Mouse (Mus musculus): ENCODE measurements around the gene Pnpla1. TPM values are rescaled to one million over a fixed set of nuclear protein-coding genes. Genes with fewer than 3 reads are reported as not detected.

The Pnpla1 gene
- total and polyA plus RNA-seq, 2 experiments from 2014 or later: 0.08 to 0.10 TPM

- WGBS: 89% methylated on average over 6 of the region's 6 CpGs
- DNase-seq (ENCODE audit: low spot score) (no peak), ATAC-seq (no peak)
- Histone ChIP-seq H3K9me3 (ENCODE audit: low read length) (no peaks in the 10 kb centered on the region), H3K4me3 (ENCODE audit: low read length) (no peak overlapping the region), H3K36me3 (ENCODE audit: insufficient read depth, low read length) (no peaks in the 10 kb centered on the region), H3K27me3 (ENCODE audit: insufficient read depth, low read length) (no peaks in the 10 kb centered on the region), H3K4me2 (ENCODE audit: low read depth, low read length) (no peak overlapping the region), H3K9ac (replicated peaks; ENCODE audit: low read length) (no peak overlapping the region), H3K4me1 (ENCODE audit: insufficient read depth, low read length) (no peaks in the 10 kb centered on the region), H3K27ac (no peak overlapping the region)
- TF ChIP-seq CTCF (IDR thresholded peaks at IDR 0.05; ENCODE audit: low read depth): no peak
Observed at GRCm38 (mm10) chr17:28913940-28914339, 55.7 kb downstream of the Pnpla1 start.

- Histone ChIP-seq H3K36me3 (ENCODE audit: insufficient read depth, low read length) (no peaks in the 10 kb centered on the region), H3K9me3 (ENCODE audit: low read length) (no peaks in the 10 kb centered on the region), H3K4me1 (ENCODE audit: insufficient read depth, low read length) (no peaks in the 10 kb centered on the region), H3K27ac (no peak within 1 kb of the TSS), H3K4me2 (ENCODE audit: low read depth, low read length) (no peak within 1 kb of the TSS), H3K4me3 (ENCODE audit: low read length) (no peak within 1 kb of the TSS), H3K27me3 (ENCODE audit: insufficient read depth, low read length) (no peaks in the 10 kb centered on the region), H3K9ac (replicated peaks; ENCODE audit: low read length) (no peak within 1 kb of the TSS)
- DNase-seq (ENCODE audit: low spot score) (no peak), ATAC-seq (no peak)
- TF ChIP-seq CTCF (IDR thresholded peaks at IDR 0.05; ENCODE audit: low read depth): no peak
- WGBS: 60% methylated on average over 12 of the region's 12 CpGs
Observed at GRCm38 (mm10) chr17:28915060-28915628, 56.9 kb downstream of the Pnpla1 start, which contains the start of gene 4930539E08Rik. 4930539E08Rik (minus strand) TSS chr17:28915324.

DNA sequence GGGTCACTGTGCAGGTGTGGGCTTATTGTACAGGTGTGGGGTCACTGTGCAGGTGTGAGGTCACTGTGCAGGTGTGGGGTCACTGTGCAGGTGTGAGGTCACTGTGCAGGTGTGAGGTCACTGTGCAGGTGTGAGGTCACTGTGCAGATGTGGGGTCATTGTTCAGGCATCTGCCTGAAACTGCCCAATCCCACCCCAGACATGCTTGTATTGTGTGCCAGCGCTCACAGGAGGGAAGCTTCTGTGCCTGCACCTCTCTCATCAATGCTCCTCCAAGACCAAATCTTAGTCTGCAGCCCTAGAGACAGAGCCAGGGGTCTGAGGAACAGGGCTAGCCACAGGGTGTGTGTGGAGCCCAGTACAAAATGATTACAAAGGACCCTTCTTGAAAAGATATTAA lies 58.3 kb downstream of the Pnpla1 start:
- Histone ChIP-seq H3K36me3 (ENCODE audit: insufficient read depth, low read length) (no peaks in the 10 kb centered on the region), H3K9ac (replicated peaks; ENCODE audit: low read length) (no peak overlapping the region), H3K4me3 (ENCODE audit: low read length) (no peak overlapping the region), H3K4me1 (ENCODE audit: insufficient read depth, low read length) (no peaks in the 10 kb centered on the region), H3K27me3 (ENCODE audit: insufficient read depth, low read length) (no peaks in the 10 kb centered on the region), H3K4me2 (ENCODE audit: low read depth, low read length) (no peak overlapping the region), H3K27ac (no peak overlapping the region), H3K9me3 (ENCODE audit: low read length) (no peaks in the 10 kb centered on the region)
- ATAC-seq (no peak), DNase-seq (ENCODE audit: low spot score) (no peak)
- no peak for TF ChIP-seq CTCF (IDR thresholded peaks at IDR 0.05; ENCODE audit: low read depth)
- 89% methylated on average over 1 of the region's 1 CpGs for whole genome bisulfite sequencing

GRCm38 (mm10) chr17:28921086-28921485 lies 62.9 kb downstream of the Pnpla1 start:
- WGBS: 71% methylated on average over 8 of the region's 8 CpGs
- no peak for ATAC-seq
- TF ChIP-seq CTCF (IDR thresholded peaks at IDR 0.05; ENCODE audit: low read depth): no peak

GRCm38 (mm10) chr17:28922096-28922495 lies 63.9 kb downstream of the Pnpla1 start:
- Histone ChIP-seq H3K9ac (replicated peaks; ENCODE audit: low read length) (no peak overlapping the region), H3K4me1 (ENCODE audit: insufficient read depth, low read length) (no peaks in the 10 kb centered on the region), H3K27me3 (ENCODE audit: insufficient read depth, low read length) (no peaks in the 10 kb centered on the region), H3K4me2 (ENCODE audit: low read depth, low read length) (no peak overlapping the region), H3K36me3 (ENCODE audit: insufficient read depth, low read length) (no peaks in the 10 kb centered on the region), H3K4me3 (ENCODE audit: low read length) (no peak overlapping the region), H3K27ac (no peak overlapping the region), H3K9me3 (ENCODE audit: low read length) (no peaks in the 10 kb centered on the region)
- no peak for ATAC-seq
- WGBS: 78% methylated on average over 6 of the region's 6 CpGs
- no peak for DNase-seq (ENCODE audit: low spot score)
- TF ChIP-seq CTCF (IDR thresholded peaks at IDR 0.05; ENCODE audit: low read depth): no peak

More at GRCm38 (mm10) chr17:28921086-28921485, 62.9 kb downstream of the Pnpla1 start:
- Histone ChIP-seq H3K36me3 (ENCODE audit: insufficient read depth, low read length) (no peaks in the 10 kb centered on the region), H3K4me1 (ENCODE audit: insufficient read depth, low read length) (no peaks in the 10 kb centered on the region), H3K9me3 (ENCODE audit: low read length) (no peaks in the 10 kb centered on the region), H3K4me3 (ENCODE audit: low read length) (no peak overlapping the region), H3K9ac (replicated peaks; ENCODE audit: low read length) (no peak overlapping the region), H3K27me3 (ENCODE audit: insufficient read depth, low read length) (no peaks in the 10 kb centered on the region), H3K27ac (no peak overlapping the region), H3K4me2 (ENCODE audit: low read depth, low read length) (no peak overlapping the region)
- DNase-seq (ENCODE audit: low spot score): no peak

DNA sequence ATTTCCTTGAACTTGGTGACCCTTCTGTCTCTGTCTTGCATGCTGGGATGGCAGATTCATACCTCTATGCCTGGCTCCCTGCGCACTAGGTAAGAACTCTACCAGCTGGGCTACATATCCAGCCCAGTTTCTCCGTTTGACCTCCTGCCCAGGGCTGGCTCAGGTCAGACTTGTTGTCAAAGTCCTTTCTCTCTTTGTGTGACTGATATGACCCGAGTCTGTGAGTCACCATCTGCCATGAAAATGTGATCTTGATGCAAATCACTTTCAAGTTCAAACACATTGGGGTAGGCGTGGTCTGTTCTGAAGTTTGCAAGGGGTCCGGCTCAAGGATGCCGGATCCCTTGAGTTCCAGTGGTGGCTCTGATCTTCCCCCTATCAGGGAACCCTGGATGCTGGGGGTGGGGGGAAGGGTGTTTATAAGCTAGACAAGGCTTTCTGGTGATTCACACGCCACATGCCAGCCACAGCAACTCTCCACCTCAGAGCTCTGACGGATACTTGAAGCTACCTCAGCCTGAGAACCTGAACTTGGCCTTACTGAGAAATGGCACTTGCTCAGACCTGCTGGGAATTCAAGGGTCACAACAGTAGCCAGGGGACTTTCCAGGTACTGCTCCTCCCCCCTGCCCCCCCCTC lies 66.9 kb downstream of the Pnpla1 start:
- peaks cover under 1% of the 10 kb centered on the region; the same call in 1 of the 2 replicates for H3K4me1 ChIP-seq (ENCODE audit: insufficient read depth, low read length)
- DNase-seq (ENCODE audit: low spot score) (no peak), ATAC-seq (no peak)
- 80% methylated on average over 8 of the region's 8 CpGs for WGBS
- H3K27me3 ChIP-seq (ENCODE audit: insufficient read depth, low read length): no peaks in the 10 kb centered on the region
- H3K9ac ChIP-seq (replicated peaks; ENCODE audit: low read length): no peak overlapping the region
- H3K9me3 ChIP-seq (ENCODE audit: low read length): no peaks in the 10 kb centered on the region
- H3K4me3 ChIP-seq (ENCODE audit: low read length): no peak overlapping the region
- no peak overlapping the region for H3K27ac ChIP-seq
- no peak overlapping the region for H3K4me2 ChIP-seq (ENCODE audit: low read depth, low read length)
- no peaks in the 10 kb centered on the region for H3K36me3 ChIP-seq (ENCODE audit: insufficient read depth, low read length)
- no peak for TF ChIP-seq CTCF (IDR thresholded peaks at IDR 0.05; ENCODE audit: low read depth)

DNA sequence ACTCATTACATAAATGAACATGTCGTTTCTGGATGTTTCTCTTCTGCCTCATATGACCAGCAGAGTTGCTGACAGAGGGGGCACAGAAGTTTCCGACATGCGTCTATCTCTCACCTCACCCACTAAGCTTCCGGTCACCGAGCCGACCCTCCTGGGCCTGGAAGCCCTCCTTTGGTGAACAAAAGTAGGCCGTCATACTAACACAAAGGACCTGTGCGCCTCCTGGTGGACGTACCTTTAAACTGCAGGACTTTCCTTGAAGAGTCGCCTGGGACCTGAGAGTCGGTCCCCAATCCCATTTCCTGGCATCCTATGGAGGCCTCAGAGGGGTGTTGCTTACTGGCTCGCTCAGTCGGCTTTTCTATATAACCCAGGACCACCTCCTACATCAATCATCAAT lies 68.2 kb downstream of the Pnpla1 start:
- WGBS: 10% methylated on average over 13 of the region's 13 CpGs
- TF ChIP-seq CTCF (IDR thresholded peaks at IDR 0.05; ENCODE audit: low read depth): peak; percentile 87
- ATAC-seq (no peak), DNase-seq (ENCODE audit: low spot score) (peak; percentile 86)
- Histone ChIP-seq H3K36me3 (ENCODE audit: insufficient read depth, low read length) (no peaks in the 10 kb centered on the region), H3K9me3 (ENCODE audit: low read length) (no peaks in the 10 kb centered on the region), H3K4me1 (ENCODE audit: insufficient read depth, low read length) (peaks cover 8% of the 10 kb centered on the region; the same call in 1 of the 2 replicates), H3K27ac (no peak overlapping the region), H3K9ac (replicated peaks; ENCODE audit: low read length) (no peak overlapping the region), H3K4me3 (ENCODE audit: low read length) (no peak overlapping the region), H3K27me3 (ENCODE audit: insufficient read depth, low read length) (no peaks in the 10 kb centered on the region), H3K4me2 (ENCODE audit: low read depth, low read length) (no peak overlapping the region)
